Mouse (Mus musculus): ENCODE measurements around the gene Pogz. TPM values are rescaled to one million over a fixed set of nuclear protein-coding genes. Genes with fewer than 3 reads are reported as not detected.
"Not testable (repeated sequence)": the region's sequence is repeated elsewhere in the genome, so short reads cannot be mapped to it uniquely, and the experiment has no call there.

Gene Pogz
- polyA plus RNA-seq, 1 experiment from 2014 or later: 14.6 TPM

DNA sequence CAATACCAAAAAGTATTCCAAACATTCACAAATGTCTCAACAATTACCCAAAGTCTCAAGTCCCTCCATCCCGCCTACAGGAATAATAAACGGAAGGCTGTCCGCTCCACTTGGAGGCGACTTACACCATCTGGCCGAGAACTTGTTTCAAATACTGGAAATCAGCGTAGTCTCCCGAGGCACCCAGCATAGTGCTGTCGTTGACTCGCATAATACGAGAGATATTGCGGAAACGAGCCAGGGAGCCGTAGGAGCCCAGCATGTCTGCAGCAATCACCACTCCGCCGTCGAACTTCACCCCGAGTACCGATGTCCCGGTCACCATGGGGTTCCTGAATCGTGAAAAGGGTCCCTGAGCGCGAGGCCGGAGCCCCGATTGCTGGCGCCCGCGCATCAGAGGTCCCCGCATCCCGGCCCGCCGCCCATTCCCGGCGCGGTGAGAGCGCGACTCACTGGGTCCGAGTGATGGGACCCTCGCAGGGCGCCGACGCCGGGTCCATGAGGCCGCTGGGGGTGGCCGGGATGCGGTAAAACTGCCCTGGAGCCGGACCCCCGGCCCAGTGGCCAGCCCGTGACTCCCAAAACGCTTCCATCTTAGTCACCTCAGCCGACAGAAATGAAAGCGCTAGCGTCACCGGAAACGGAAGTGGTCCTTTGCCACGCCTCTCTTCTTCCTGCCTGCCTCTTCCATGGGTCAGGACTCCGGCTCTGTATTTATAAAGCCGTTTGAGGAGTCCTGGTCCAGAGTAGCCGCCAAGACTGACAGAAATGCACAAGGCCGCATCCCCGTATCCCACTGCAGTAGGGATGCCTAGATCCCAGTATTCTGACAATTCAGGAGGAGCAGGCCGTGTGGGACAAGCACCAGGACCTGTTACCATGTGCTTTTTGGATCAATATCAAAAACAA is 49.2 kb downstream of the Pogz start, which contains the start of gene Psmb4:
TSS of gene Psmb4 (minus strand) at position 646 of the 909 bp plus-strand sequence.
- WGBS: under 1% methylated on average over 61 of the region's 61 CpGs
- peak; percentile 84 for ATAC-seq (ENCODE audit: insufficient read depth, low FRiP score, low read depth)
- peak within 1 kb of the TSS; percentile 80 for H3K4me2 ChIP-seq

DNA sequence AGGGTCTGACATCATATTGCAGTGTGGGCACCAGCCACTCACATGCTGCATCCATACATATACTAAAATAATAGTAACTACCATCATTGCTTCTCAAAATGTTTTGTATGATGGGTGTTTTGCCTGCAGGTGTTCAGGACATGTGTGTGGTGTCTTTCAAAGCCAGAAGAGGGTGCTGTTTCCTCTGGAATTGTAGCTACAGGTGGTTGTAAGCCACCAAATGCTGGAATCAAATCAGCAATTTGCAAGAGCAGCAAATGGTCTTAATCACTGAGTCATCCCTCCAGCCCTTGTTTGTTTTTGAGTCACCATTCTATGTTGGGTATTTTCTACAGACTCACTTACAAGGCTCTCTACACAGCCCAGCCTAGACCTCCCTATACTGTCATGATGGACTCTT is 51.2 kb downstream of the Pogz start:
- Histone ChIP-seq H3K27ac (no peak overlapping the region), H3K9me3 (no peaks in the 10 kb centered on the region), H3K9ac (no peak overlapping the region), H3K4me1 (peaks cover 14% of the 10 kb centered on the region), H3K27me3 (replicated peaks) (no peaks in the 10 kb centered on the region), H3K4me3 (replicated peaks) (no peak overlapping the region), H3K36me3 (peaks cover 14% of the 10 kb centered on the region), H3K4me2 (no peak overlapping the region)
- no peak for ATAC-seq (ENCODE audit: insufficient read depth, low FRiP score, low read depth)

More for the DNA sequence above, 49.2 kb downstream of the Pogz start, which contains the start of gene Psmb4:
- Histone ChIP-seq H3K36me3 (peaks cover 23% of the 10 kb centered on the region), H3K27me3 (replicated peaks) (no peaks in the 10 kb centered on the region), H3K4me3 (replicated peaks) (peak within 1 kb of the TSS; percentile 97), H3K27ac (peak within 1 kb of the TSS; percentile 76), H3K9me3 (no peaks in the 10 kb centered on the region), H3K9ac (peak within 1 kb of the TSS; percentile 99), H3K4me1 (peaks cover 14% of the 10 kb centered on the region)

DNA sequence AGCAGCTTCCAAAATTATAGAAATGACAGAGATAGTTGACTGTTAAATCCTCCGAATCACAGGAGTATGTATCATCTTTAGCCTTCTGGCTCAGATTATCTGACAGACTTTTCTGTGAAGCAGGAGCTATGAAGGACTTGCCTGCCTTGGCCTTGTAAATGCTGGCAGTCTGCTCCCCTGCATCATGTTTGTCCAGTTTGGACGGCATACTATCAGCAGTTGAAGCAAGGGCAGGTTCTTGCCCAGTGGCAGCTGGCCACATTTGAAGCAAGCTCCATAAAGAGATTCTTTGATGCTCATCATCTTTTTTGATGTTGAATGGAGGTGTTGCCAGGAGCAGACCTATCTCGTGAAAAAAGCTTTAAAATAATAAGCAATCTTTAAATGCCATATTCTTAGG is 56.7 kb downstream of the Pogz start:
- H3K9ac ChIP-seq: no peak overlapping the region
- ATAC-seq (ENCODE audit: insufficient read depth, low FRiP score, low read depth): no peak
- H3K4me2 ChIP-seq: no peak overlapping the region
- H3K36me3 ChIP-seq: no peaks in the 10 kb centered on the region
- no peaks in the 10 kb centered on the region for H3K9me3 ChIP-seq
- no peak overlapping the region for H3K4me3 ChIP-seq (replicated peaks)
- WGBS: 67% methylated on average over 3 of the region's 3 CpGs
- H3K4me1 ChIP-seq: no peaks in the 10 kb centered on the region
- no peaks in the 10 kb centered on the region for H3K27me3 ChIP-seq (replicated peaks)
- H3K27ac ChIP-seq: no peak overlapping the region

DNA sequence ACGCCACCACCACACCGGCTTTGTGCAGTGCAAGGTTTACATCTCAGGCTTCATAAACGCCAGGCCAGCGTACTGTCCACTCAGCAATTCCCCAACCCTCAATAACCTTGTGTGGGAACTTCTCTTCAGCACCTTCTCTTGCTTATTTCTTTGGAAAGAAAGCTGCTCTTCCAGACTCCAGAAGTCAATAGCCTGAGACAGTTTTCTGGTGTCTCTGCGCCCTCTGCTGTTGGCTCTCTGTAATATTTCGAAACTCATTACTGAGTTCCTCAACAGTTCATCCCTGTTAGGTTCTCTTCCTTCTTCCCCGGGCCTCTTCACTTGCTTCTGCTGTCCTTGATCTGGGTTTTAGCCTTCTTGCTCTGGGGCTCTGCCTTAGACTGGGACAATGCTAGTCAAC is 65.4 kb downstream of the Pogz start:
- Histone ChIP-seq H3K9ac (no peak overlapping the region), H3K4me2 (no peak overlapping the region), H3K4me1 (no peaks in the 10 kb centered on the region), H3K27ac (no peak overlapping the region), H3K9me3 (no peaks in the 10 kb centered on the region), H3K27me3 (replicated peaks) (no peaks in the 10 kb centered on the region), H3K36me3 (no peaks in the 10 kb centered on the region), H3K4me3 (replicated peaks) (no peak overlapping the region)
- 20% methylated on average over 7 of the region's 7 CpGs for WGBS
- no peak for ATAC-seq (ENCODE audit: insufficient read depth, low FRiP score, low read depth)

DNA sequence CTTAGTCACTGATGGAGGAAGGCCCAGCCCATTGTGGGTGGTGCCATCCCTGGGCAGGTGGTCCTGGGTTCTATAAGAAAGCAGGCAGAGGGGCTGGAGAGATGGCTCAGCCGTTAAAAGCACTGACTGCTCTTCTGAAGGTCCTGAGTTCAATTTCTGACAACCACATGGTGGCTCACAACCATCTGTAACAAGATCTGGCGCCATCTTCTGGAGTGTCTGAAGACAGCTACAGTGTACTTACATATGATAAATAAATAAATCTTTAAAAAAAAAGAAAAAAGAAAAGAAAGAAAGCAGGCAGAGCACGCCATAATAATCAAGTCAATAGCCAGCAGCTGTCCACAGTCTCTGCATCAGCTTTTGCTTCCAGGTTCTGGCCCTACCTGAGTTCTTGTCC is 67.4 kb downstream of the Pogz start:
- H3K36me3 ChIP-seq; ATAC-seq (ENCODE audit: insufficient read depth, low FRiP score, low read depth); H3K9ac ChIP-seq; H3K4me3 ChIP-seq (replicated peaks); H3K27me3 ChIP-seq (replicated peaks); H3K9me3 ChIP-seq; H3K4me2 ChIP-seq; H3K4me1 ChIP-seq; H3K27ac ChIP-seq: not testable (repeated sequence)
- 63% methylated on average over 3 of the region's 3 CpGs for WGBS

DNA sequence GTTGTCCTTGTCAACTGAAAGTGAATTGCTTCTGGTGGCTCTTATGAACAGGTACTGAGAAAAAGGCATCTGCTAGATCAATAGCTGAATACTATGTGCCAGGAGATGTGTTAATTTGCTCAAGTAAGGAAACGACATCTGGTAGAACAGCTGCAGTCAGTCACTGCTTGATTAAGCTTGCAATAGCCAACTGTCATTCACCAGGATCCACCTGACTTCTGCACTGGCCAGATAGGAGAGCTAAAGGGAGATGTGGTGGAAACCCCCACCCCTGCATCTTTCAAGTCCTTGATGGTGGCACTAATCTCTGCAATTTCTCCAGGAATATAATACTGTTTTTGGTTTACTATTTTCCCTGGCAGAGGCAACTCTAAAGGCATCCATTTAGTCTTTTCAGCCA is 69.1 kb downstream of the Pogz start:
- ATAC-seq (ENCODE audit: insufficient read depth, low FRiP score, low read depth): no peak
- Histone ChIP-seq H3K9ac (no peak overlapping the region), H3K4me3 (replicated peaks) (no peak overlapping the region), H3K36me3 (no peaks in the 10 kb centered on the region), H3K4me2 (no peak overlapping the region), H3K9me3 (no peaks in the 10 kb centered on the region), H3K27me3 (replicated peaks) (no peaks in the 10 kb centered on the region), H3K27ac (no peak overlapping the region), H3K4me1 (no peaks in the 10 kb centered on the region)
- 57% methylated on average over 1 of the region's 1 CpGs for WGBS

DNA sequence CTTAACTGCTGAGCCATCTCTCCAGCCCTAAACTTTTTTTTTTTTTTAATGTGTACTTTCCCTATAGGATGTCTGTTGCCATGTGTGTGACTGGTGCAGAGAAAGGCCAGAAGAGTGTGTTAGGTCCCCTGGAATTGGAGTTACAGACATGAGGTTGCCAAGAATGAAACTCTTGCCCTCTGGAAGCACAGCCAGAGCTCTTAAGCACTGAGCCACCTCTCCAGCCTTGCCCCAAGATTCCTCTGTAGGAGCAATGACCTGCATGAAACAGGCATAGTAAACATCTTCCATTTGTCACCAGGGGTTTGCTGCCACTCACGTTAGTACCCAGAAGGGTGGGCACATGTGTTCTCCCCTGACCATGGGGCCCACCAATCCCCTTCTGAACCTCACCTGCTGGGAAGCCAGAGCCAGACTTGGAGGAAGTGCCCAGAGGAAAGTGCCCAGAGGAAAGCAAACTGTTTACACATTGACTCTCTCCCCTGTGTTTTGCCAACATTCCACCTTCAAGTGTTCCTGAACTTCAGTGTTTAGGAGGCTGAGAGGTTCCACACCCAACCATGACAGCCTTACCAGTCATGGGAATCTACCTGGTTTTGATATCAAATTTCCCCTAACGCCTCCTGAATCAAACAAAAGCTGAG is 73.8 kb downstream of the Pogz start:
- no peak for ATAC-seq (ENCODE audit: insufficient read depth, low FRiP score, low read depth)
- Histone ChIP-seq H3K4me2 (no peak overlapping the region), H3K27ac (no peak overlapping the region), H3K9me3 (no peaks in the 10 kb centered on the region), H3K9ac (no peak overlapping the region), H3K4me1 (no peaks in the 10 kb centered on the region), H3K36me3 (no peaks in the 10 kb centered on the region), H3K27me3 (replicated peaks) (no peaks in the 10 kb centered on the region), H3K4me3 (replicated peaks) (no peak overlapping the region)
- 59% methylated on average over 2 of the region's 2 CpGs for WGBS

DNA sequence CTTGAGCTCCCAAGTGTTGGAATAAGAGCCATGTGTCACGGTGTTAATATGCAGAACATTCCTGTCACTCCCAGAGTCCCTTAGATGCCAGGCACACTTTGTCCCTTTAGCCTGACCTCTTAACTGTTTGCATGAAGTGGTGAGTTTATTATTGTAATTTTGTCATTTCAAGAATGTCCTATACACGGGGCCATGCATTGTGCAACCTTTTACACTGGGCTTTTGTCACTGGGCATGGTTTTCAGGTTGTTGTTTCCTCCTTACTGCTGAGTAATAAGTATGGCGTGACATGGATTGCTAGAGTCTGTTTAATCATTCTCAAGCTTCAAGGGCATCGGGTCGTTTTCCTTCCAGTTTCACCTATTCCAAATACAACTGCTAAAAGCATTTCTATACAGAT is 76.4 kb downstream of the Pogz start:
- Histone ChIP-seq H3K4me1 (0 out of 2 replicates have a peak, but pooled peaks cover 3% of the 10 kb centered on the region), H3K36me3 (no peaks in the 10 kb centered on the region), H3K27ac (peak overlapping the region; percentile 42; the same call in 1 of the 2 replicates), H3K4me2 (no peak overlapping the region), H3K9ac (no peak overlapping the region), H3K9me3 (no peaks in the 10 kb centered on the region), H3K4me3 (replicated peaks) (no peak overlapping the region), H3K27me3 (replicated peaks) (no peaks in the 10 kb centered on the region)
- ATAC-seq (ENCODE audit: insufficient read depth, low FRiP score, low read depth): no peak
- 45% methylated on average over 5 of the region's 5 CpGs for WGBS

DNA sequence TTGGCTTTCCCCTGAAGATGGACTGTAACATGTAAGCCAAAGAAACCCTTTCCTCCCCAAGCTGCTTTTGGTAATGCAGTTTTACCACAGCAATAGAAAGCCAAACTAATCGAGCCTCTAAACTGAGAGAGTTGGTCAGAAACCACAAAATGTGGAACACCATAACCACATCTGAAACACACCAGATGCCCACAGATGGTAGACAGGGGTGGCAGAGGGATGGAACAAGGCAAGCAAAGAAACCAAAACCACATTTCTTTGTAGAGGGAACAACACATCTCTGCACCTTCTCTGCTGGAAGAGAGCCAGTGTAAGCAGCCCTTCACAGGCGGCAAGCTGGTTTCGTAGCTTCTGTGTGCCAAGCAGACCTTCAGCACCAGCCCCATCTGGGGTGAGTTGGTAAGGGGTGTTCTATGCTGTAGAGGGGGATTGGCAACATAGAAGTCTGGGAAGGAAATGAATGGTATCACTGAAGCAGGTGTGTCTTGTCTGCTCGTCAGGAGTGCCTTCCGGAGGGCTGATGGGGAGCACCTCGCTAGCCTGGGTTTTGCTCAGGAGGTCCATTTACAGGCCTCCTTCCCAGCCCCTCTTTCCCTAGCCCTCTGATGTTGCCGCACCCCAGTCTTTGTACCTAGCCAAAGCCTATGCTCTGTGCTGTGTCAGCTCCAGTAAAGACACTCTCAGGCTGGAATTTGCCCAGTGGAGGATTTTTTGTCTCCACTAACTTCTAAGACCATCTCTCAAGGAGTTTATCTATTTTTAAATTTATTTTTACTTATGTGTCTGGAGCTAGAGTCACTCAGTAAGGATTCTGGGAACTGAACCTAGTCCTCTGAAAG is 78.8 kb downstream of the Pogz start:
- WGBS: 75% methylated on average over 7 of the region's 7 CpGs
- no peak overlapping the region for H3K27ac ChIP-seq
- no peak for ATAC-seq (ENCODE audit: insufficient read depth, low FRiP score, low read depth)
- no peak overlapping the region for H3K4me2 ChIP-seq
- no peak overlapping the region for H3K9ac ChIP-seq
- H3K9me3 ChIP-seq: no peaks in the 10 kb centered on the region
- no peaks in the 10 kb centered on the region for H3K27me3 ChIP-seq (replicated peaks)
- H3K36me3 ChIP-seq: no peaks in the 10 kb centered on the region
- H3K4me1 ChIP-seq: 0 out of 2 replicates have a peak, but pooled peaks cover 3% of the 10 kb centered on the region
- no peak overlapping the region for H3K4me3 ChIP-seq (replicated peaks)

DNA sequence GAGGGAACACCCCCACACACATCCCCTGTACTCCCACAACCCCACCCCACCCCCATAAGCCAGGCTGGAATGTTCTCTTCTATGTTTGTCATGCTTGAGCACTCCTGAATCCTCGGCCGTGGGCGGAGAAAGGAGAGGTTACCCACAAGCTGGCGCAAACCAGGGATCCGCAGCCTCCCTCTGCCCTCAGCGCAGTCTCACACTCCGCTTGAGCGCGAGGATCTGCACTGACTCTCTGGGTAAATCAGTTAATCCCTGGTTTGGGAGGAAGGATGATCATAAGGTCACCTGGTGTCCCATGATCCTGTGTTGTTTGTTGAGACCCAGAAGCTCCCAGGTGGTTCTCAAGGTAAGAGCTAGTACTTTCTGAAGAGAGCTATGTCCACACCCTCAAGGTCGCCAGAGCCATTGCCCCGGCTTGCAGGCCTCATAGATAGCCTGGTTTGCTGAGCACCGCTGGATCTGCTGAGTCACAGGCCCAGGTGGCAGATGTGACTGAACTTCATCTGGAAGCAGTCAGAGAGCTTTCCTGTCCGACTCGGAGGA is 80.5 kb downstream of the Pogz start:
- H3K4me2 ChIP-seq: no peak overlapping the region
- 39% methylated on average over 14 of the region's 14 CpGs for WGBS
- H3K9me3 ChIP-seq: no peaks in the 10 kb centered on the region
- peak; percentile 73 for ATAC-seq (ENCODE audit: insufficient read depth, low FRiP score, low read depth)
- H3K27me3 ChIP-seq (replicated peaks): no peaks in the 10 kb centered on the region
- H3K36me3 ChIP-seq: no peaks in the 10 kb centered on the region
- no peak overlapping the region for H3K9ac ChIP-seq
- H3K27ac ChIP-seq: peak overlapping the region; percentile 57; the same call in 1 of the 2 replicates
- H3K4me3 ChIP-seq (replicated peaks): no peak overlapping the region
- 0 out of 2 replicates have a peak, but pooled peaks cover 3% of the 10 kb centered on the region for H3K4me1 ChIP-seq

DNA sequence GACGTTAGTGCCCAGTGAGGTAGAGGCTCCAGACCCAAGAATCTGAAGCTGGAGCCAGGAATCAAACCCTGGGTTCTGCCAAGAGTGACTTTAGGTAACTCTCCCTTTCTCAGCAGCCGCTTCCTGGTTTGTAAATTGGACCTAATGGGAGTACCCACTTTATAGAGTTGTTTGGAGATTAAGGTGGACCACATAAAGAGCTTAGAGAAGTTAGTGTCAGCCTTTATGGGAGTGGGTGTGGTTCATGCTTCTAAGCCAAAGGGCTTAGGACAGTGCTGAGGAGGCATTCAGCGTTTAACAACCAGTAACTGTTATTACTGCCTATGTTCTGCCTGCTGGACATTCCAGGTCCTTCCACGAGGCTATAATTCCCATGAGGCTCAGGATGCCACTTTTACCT is 81.5 kb downstream of the Pogz start:
- ATAC-seq (ENCODE audit: insufficient read depth, low FRiP score, low read depth): no peak
- no peak overlapping the region for H3K9ac ChIP-seq
- H3K9me3 ChIP-seq: no peaks in the 10 kb centered on the region
- H3K27ac ChIP-seq: no peak overlapping the region
- H3K36me3 ChIP-seq: no peaks in the 10 kb centered on the region
- no peaks in the 10 kb centered on the region for H3K27me3 ChIP-seq (replicated peaks)
- no peak overlapping the region for H3K4me2 ChIP-seq
- 0 out of 2 replicates have a peak, but pooled peaks cover 3% of the 10 kb centered on the region for H3K4me1 ChIP-seq
- 74% methylated on average over 4 of the region's 4 CpGs for WGBS
- H3K4me3 ChIP-seq (replicated peaks): no peak overlapping the region
